Mouse (Mus musculus) neutrophil, adult 65 days (primary cell): ENCODE measurements around the gene Pglyrp1. TPM values are rescaled to one million over a fixed set of nuclear protein-coding genes. Genes with fewer than 3 reads are reported as not detected.

Experiments used
- total RNA-seq: library from RNA; stranded (reverse); gene quantifications from 2 replicates; pipeline ENCODE4 v1.2.4, GENCODE M21; 2023

Gene Pglyrp1
- 2,075 and 2,383 TPM in 2 replicates for total RNA-seq

DNA sequence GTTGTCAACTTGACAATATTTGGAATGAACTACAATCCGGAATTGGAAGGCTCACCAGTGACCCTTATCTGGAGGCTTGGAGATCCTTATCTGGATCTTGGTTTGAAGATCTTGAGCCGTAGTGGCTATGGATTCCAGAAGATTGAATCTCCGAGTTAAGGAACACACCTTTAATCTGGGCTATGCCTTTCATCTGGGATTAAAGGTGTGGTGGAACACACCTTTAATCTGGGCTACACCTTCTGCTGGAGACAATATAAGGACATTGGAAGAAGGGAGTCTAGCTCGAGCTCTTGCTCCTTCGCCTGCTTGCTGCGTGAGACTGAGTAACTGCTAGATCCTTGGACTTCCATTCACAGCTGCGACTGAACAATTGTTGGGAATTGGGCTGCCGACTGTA, at the start of gene Pglyrp1:
Gene Pglyrp1 (plus strand): TSS at position 301 of the 400 bp plus-strand sequence.

DNA sequence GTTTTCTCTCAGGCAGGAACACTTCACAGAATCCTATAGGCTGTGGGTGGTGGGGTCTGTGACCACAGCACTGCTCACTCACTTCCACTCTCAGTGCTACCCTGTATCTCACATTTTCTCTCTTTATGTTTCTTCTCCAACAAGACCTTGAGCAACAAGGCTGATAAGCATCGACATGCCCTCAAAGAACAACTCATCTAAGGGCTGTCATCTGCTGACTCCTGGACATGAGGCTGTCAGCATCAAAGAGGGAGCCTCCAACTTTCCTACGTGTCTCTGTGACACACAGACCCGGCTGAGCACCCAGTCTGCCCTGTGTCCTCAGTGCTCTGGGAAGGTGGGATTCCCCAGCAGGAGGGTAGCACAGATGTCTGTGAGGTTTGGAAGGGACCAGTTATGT, 49.6 kb upstream of the Pglyrp1 start, which contains the start of gene Psg17:
Gene Psg17 (minus strand): TSS at position 101 of the 400 bp plus-strand sequence.

DNA sequence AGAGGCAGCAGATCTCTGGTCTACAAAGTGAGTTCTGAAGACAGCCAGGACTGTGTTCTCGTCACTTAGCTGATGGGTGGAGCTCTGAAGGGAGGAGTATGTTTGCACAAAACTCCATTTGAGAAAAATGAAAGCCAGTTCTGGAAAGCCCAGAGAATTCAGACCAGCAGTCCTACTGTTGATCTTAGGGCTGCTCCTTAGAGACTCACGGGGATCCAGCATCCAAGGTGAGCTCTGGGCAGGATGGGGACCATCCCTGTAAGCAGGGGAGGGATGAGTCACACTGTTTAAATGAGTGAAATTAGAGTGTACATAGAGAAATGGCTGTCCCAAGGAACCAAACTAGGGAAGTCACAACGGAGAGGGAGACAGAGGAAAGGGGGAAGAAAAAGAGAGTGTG, 31.3 kb upstream of the Pglyrp1 start, which contains the start of gene Mill2:
Gene Mill2 (plus strand): TSS at position 102 of the 400 bp plus-strand sequence.

DNA sequence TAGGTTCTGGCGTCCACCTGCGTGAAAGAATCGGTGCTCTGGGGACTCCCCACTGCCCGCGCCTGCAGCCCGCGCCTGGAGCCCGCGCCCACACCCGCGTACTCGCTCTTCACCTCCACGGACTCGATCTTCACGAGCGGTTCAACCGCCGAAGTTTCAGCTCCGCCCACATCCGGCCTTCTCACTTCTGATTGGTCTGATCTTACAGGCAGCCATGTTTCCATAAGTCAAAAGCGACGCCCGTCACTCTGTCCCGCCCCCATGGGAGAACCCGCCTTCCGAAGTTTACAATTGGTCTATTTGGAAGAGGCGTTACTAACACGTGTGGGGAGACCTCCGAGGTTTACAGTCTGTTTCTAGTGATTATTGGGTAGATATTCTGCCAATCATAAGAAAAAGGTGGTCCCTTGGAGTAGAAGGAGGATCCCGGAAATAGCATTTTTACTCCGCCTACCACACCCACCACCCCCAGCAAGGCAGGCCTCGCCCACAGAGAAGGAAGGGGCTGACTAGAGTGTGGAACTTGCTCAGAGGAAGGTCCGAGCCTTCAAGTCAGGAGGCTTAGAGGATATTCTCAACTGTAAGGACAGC, 39.2 kb downstream of the Pglyrp1 start, which contains the start of gene Ccdc61:
Gene Ccdc61 (minus strand): TSS at position 175 of the 591 bp plus-strand sequence.

DNA sequence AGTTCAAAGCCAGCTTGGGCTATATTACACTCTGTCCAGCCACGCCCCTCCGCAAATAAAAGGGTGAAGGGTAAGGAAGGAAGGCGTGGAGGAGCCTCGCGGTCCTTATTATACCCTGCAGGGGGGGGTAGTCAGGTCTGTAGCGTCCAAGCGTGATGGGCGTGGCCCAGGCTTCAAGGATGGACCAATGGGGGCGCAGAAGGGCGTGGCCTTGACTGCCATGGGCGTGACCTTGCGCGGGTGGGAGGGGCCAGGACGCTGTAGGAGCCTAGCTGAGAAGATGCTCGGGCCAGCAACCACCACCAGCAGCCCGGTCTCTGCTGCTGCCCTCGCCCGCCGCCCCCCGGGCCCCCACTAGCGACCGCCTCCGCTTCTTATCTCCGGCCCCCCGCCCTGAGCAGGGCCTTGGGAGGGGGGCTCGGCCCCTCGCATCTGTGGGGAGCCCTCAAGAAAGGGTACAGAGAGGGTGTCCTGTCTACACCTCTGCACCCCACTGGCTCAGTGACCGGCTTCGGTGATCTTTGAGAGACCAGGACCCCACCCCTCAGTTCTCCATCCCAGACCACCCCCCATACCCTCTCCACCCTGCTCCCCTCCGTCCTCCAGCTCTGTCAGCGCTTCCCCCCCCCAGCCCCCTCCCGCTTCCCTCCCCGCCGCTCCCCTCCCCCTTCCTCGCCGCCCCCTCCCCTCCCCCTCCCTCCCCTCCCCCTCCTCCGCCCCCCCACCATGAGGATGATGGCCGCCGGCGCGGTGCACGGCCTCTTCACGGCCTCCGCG, 54.2 kb downstream of the Pglyrp1 start, which contains the start of gene Nova2:
Gene Nova2 (plus strand): TSS at position 727 of the 777 bp plus-strand sequence.

Other genes with a start within 250 kb of the Pglyrp1 start
- not detected in 2 replicates for gene Psg21, start 214.6 kb upstream of the Pglyrp1 start, total RNA-seq
- gene Psg20, start 185.1 kb upstream of the Pglyrp1 start, total RNA-seq, result not detected in 2 replicates
- not detected in 2 replicates for gene Psg22, start 153.2 kb upstream of the Pglyrp1 start, total RNA-seq
- gene Psg19, start 72.8 kb upstream of the Pglyrp1 start, total RNA-seq, result not detected in 2 replicates
- gene Psg17, start 49.7 kb upstream of the Pglyrp1 start, total RNA-seq, result not detected in 2 replicates
- not detected in 2 replicates for gene Mill2, start 31.4 kb upstream of the Pglyrp1 start, total RNA-seq
- 11.2 and 12.3 TPM in 2 replicates for gene Ccdc61, start 39.1 kb downstream of the Pglyrp1 start, total RNA-seq
- not detected in 2 replicates for gene Nova2, start 54.6 kb downstream of the Pglyrp1 start, total RNA-seq
- not detected in 2 replicates for gene Nanos2, start 116.1 kb downstream of the Pglyrp1 start, total RNA-seq
- gene Mypop, start 119.9 kb downstream of the Pglyrp1 start, total RNA-seq, result 0.48 TPM in 1 of 2 replicates, not detected in the other
- 11.7 and 14.2 TPM in 2 replicates for gene Irf2bp1, start 132.7 kb downstream of the Pglyrp1 start, total RNA-seq
- gene Foxa3, start 152.2 kb downstream of the Pglyrp1 start, total RNA-seq, result not detected in 2 replicates
- gene Sympk, start 153.0 kb downstream of the Pglyrp1 start, total RNA-seq, result 48.2 and 50.0 TPM in 2 replicates
- gene Rsph6a, start 183.4 kb downstream of the Pglyrp1 start, total RNA-seq, result not detected in 2 replicates
- gene Dmwd, start 204.9 kb downstream of the Pglyrp1 start, total RNA-seq, result 17.9 and 18.4 TPM in 2 replicates
- gene Dmpk, start 212.5 kb downstream of the Pglyrp1 start, total RNA-seq, result 3.2 and 5.1 TPM in 2 replicates
- gene Six5, start 223.3 kb downstream of the Pglyrp1 start, total RNA-seq, result not detected in 2 replicates
- gene Gm4969, start 247.0 kb downstream of the Pglyrp1 start, total RNA-seq, result not detected in 2 replicates
- 10.8 and 13.2 TPM in 2 replicates for gene Fbxo46, start 248.5 kb downstream of the Pglyrp1 start, total RNA-seq